Mouse (Mus musculus) lung, postnatal 0 days (tissue): ENCODE measurements around the gene Timm22.

ENCODE experiments used
- CTCF ChIP-seq: IDR thresholded peaks from 2 replicates; pipeline ENCODE4 v1.5.1; 2016; ENCODE audit warnings: antibody characterized with exemption, mild to moderate bottlenecking
- EP300 ChIP-seq: IDR thresholded peaks from 2 replicates; pipeline ENCODE4 v1.6.1; 2016; ENCODE audit warnings: antibody characterized with exemption, mild to moderate bottlenecking, control low read depth

- no peak for TF ChIP-seq CTCF
- no peak for TF ChIP-seq EP300
These were observed 22.4 kb upstream of the Timm22 start for GRCm38 (mm10) chr11:76384307-76384706.
